Mouse (Mus musculus): ENCODE results near the gene Clca2.

- TF ChIP-seq CTCF (IDR thresholded peaks at IDR 0.05; ENCODE audit: low read depth) (no peak), EP300 (optimal IDR thresholded peaks at IDR 0.05) (no peak)
These were observed 13.1 kb downstream of the Clca2 start for GRCm38 (mm10) chr3:145086180-145086579.
